Mouse (Mus musculus): ENCODE measurements around the gene Tbc1d22a.

Tbc1d22a gene

DNA sequence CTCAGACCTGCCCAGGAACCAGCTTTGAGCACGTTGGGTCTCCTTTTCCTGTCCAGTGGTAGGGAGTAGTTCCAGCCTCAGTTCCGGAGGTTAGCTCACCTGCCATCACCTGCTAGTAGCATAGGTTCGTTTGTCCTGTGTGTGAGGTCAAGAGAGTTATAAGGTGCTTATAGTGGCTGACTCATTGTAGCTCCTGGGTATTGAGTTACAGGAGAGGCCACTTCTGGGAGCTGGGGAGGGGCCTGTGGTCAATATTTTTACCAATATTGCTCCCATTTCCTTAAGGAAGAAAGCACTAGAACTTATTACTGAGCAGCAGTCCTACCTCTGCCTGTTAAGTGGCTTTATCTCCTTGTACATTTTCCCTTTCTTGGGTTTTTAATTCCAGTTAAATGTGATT, 161.0 kb downstream of the Tbc1d22a start:
- no peak for DNase-seq (ENCODE audit: inconsistent age in 2 of 2, low spot score in 1 of 2)

GRCm38 (mm10) chr15:86375860-86376394, 161.7 kb downstream of the Tbc1d22a start:
- no peak for DNase-seq (ENCODE audit: inconsistent age in 2 of 2, low spot score in 1 of 2)

GRCm38 (mm10) chr15:86383278-86383677, 169.0 kb downstream of the Tbc1d22a start:
- DNase-seq (ENCODE audit: inconsistent age in 2 of 2, low spot score in 1 of 2) = no peak

GRCm38 (mm10) chr15:86385436-86385835, 171.2 kb downstream of the Tbc1d22a start:
- DNase-seq (ENCODE audit: inconsistent age in 2 of 2, low spot score in 1 of 2) = no peak

- no peak for DNase-seq (ENCODE audit: inconsistent age in 2 of 2, low spot score in 1 of 2)
Measured at GRCm38 (mm10) chr15:86386325-86386724, 172.1 kb downstream of the Tbc1d22a start.

- DNase-seq (ENCODE audit: inconsistent age in 2 of 2, low spot score in 1 of 2) = no peak
Measured at GRCm38 (mm10) chr15:86388597-86388996, 174.3 kb downstream of the Tbc1d22a start.

- no peak for DNase-seq (ENCODE audit: inconsistent age in 2 of 2, low spot score in 1 of 2)
Measured at GRCm38 (mm10) chr15:86404866-86405265, 190.6 kb downstream of the Tbc1d22a start.

DNA sequence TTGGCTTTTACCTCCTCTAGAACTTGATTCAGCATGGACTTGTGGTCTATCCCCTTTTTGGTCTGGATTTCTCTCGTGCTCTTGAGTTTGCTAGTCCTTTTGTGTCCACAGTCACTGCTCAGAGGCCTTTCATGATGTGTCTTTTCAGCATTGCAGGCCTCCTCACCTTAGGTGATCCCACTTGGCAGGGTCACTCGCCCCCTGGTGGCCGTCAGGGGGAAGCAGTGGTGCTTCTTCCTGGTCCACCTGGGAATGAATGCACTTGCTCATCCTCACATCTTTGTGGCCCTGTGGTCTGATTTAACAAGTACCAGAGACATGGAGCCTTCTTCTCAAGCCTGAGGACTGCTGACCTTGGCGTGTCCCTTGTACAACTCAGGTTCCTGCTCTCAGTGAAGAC, 191.3 kb downstream of the Tbc1d22a start:
- DNase-seq (ENCODE audit: inconsistent age in 2 of 2, low spot score in 1 of 2) = peak; percentile 52 to 82

- DNase-seq (ENCODE audit: inconsistent age in 2 of 2, low spot score in 1 of 2) = peak in 1 of 2 experiments; percentile 51
Measured at GRCm38 (mm10) chr15:86409352-86409751, 195.1 kb downstream of the Tbc1d22a start.

- no peak for DNase-seq (ENCODE audit: inconsistent age in 2 of 2, low spot score in 1 of 2)
Measured at GRCm38 (mm10) chr15:86411532-86412080, 197.3 kb downstream of the Tbc1d22a start.

DNA sequence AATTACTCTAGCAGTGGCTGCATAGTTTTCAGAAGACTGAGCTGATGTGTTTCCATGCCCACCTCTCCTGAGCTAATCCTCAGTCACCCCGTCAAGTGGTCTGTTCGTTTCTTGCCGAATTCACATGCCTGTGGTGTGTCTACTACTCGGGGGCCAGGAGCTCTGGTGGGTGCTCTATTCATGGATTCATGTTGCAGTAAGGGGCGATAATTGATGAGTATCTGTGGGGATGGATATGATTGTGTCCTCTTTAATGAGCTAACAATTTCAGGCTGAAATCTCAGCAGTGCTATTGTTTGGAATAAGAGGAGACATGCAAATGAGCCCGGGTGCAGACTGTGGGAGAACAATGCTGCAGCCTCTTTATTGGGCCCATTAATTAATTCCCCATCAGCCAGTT, 201.7 kb downstream of the Tbc1d22a start:
- DNase-seq (ENCODE audit: inconsistent age in 2 of 2, low spot score in 1 of 2) = no peak

DNA sequence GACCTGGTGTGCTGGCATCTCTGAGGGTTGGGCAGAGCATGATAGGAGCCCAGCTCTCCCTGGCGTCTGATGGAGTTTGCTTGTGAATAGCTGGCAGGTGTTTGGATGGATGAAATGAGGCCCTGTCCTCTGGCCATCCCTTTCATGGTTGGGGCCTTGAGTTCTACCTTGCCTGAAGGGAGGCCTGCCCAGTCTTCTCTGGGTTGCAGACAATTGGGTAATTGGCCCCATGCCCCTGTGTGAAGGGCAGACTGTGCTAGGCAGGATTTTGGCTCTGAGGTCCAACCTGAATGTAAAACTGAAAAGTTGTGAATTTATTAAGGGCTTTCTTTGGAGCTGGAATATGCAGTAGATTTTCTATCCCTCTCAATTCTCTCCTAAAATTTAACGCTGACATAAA, 204.2 kb downstream of the Tbc1d22a start:
- no peak for DNase-seq (ENCODE audit: inconsistent age in 2 of 2, low spot score in 1 of 2)

DNA sequence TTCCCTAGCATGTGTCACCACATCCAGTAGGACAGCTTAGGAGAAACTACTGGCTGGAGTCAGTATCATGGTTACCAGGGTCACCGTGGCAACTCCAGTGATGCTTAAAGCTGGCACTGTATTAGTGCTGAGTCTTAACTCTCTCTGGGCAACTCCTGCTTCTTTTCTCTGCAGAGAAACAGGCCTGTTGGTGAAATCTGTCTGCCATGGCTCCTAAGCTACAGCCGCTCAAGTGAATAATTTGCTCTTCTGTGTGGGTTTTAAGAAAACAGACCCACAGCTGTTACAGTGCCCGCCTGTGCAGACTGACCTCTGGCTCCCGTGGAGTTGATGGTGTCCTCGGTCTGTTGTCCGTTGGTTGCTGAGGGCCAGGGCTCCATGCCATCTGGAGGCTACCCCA, 205.4 kb downstream of the Tbc1d22a start:
- DNase-seq (ENCODE audit: inconsistent age in 2 of 2, low spot score in 1 of 2) = no peak

DNA sequence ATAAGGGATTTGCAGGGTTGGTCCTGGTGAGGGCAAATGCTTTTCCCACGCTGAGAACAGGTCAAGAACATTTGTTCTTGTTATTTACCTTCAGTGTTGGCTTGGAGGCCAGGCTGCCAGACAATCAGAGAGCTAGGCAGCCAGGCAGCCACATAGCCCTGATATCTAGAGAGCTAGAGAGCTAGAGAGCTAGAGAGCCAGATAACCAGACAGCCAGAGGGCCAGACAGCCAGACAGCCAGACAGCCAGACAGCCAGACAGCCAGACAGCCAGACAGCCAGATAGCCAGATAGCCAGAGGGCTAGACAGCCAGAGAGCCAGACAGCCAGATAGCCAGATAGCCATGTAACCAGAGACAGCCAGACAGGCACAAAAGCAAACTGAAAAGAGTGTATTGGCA, 208.6 kb downstream of the Tbc1d22a start:
- DNase-seq (ENCODE audit: inconsistent age in 2 of 2, low spot score in 1 of 2) = no peak

DNA sequence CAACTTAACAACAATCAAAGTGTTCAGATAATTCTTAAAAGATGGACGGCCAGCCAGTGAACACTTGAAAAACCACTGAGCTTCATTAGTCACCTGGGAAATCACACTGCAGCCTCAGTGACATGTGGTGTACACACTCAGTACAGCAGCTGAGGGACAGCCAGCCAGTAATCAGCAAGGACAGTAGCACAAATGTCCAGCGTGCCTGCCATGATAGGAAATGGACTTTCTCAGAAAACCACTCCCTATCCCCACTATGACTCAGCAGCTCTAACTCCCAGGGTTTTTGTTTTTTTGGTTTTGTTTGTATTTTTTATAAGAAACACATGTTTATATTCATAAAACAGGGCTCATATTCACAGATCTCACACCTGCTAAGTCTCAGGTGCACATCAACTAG, 209.6 kb downstream of the Tbc1d22a start:
- peak; percentile 35 to 80 for DNase-seq (ENCODE audit: inconsistent age in 2 of 2, low spot score in 1 of 2)

- DNase-seq (ENCODE audit: inconsistent age in 2 of 2, low spot score in 1 of 2) = no peak
Measured at GRCm38 (mm10) chr15:86424971-86425370, 210.7 kb downstream of the Tbc1d22a start.

GRCm38 (mm10) chr15:86426364-86427000, 212.2 kb downstream of the Tbc1d22a start:
- DNase-seq (ENCODE audit: inconsistent age in 2 of 2, low spot score in 1 of 2) = no peak

GRCm38 (mm10) chr15:86427439-86427838, 213.2 kb downstream of the Tbc1d22a start:
- no peak for DNase-seq (ENCODE audit: inconsistent age in 2 of 2, low spot score in 1 of 2)

DNA sequence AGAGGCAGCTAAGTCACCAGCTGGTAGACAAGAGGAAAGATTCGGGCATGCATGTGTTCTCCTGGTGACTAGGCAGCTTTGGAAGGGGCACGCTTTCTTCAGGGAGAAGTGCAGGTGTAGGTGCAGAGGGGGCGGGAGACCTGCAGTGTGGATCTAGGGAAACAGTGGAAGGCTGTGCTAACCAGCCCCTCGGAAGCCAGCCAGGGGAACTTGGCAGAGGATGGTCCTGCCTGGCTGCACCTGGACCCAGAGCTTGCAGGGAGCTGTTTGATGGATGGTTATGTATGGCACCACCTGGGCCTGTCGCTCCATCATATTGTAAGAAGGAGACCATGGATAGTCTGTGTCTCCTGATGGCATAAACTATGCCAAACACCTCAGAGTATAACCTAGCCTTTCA, 214.2 kb downstream of the Tbc1d22a start:
- no peak for DNase-seq (ENCODE audit: inconsistent age in 2 of 2, low spot score in 1 of 2)

DNA sequence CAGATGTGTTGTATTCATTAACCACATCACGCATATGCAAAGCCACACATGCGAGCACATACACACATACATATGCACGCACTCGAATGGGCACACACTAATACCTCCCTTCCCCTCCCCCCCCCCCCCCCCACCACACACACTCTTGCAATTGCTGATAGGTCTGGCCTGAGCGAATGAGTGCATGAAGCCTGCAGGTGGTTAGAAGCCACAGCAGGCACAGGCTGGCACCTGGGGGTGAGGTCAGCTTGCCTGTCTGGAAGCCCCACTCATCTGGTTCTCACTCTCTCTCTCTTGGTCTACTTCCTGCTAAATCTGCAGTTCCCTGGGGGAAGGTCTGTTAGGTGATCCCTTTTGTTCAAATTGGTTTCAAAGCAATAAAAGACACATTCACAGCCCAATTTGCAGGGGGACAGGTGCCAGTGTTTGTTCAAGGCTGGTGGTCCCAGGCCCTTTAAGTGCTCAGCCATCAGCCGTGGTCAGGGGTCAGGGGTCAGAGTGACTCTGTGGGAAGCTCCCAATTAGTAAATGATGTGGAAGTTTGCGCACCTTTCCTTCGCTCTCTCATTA, 215.6 kb downstream of the Tbc1d22a start:
- DNase-seq (ENCODE audit: inconsistent age in 2 of 2, low spot score in 1 of 2) = no peak

DNA sequence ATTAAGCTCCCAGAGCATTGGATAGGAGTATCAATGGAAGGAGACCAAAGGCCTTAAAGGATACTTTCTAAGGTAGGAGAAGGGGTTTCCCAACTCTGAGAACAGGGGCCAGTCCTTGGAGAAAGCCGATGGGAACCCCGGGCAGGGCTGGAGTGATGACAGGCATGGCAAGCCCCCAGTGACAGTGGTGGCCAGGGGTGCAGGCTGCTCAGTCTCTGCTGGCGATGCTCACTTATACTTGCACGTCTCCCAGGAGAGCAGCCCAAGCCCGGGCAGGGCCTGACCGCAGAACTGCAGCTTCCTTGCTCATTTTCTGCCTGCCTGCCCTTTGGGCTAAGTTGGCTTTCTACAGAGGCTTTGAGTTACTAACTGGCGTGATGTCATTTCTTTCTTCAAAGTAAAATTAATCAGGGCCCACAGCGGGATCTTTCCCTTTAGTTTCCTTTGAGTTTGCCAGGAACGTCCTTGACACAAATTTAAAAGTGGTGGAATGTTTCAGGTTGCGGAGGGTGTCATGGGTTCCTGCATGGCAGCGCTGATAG, 217.4 kb downstream of the Tbc1d22a start:
- DNase-seq (ENCODE audit: inconsistent age in 2 of 2, low spot score in 1 of 2) = peak; percentile 73 to 87

DNA sequence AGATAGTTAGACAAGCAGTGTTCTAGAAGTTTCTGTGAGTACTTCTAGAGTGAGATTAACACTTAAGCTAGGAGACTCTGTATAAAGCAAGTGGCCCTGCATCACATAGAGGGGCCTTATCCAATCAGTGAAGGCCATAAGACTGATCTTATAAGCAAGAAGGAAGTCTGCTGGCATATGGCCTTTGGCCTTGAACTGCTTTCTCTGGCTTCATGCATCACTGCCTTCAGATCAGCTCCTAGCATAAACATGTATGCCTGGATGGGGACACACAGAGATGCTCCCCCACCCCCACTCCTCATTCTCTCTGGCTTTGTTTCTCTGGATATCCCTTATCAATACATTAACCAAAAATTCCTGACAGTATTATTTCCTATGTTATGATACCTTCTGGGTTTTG, 218.5 kb downstream of the Tbc1d22a start:
- DNase-seq (ENCODE audit: inconsistent age in 2 of 2, low spot score in 1 of 2) = no peak
